Mouse (Mus musculus) CD4-positive helper T cell, adult 2 months (primary cell): ENCODE results near the gene Ntng1.

Experiments
- DNase-seq: peaks from one replicate; pipeline ENCODE4 v3.0.0-alpha.2; 2012; ENCODE audit warnings: low read depth, missing footprints, low spot score

Ntng1 gene

GRCm38 (mm10) chr3:110055433-110055832 is 88.4 kb downstream of the Ntng1 start:
- no peak for DNase-seq

GRCm38 (mm10) chr3:110054125-110054524 is 89.7 kb downstream of the Ntng1 start:
- no peak for DNase-seq

- DNase-seq = no peak
Measured at GRCm38 (mm10) chr3:110048152-110048551, 95.7 kb downstream of the Ntng1 start.

GRCm38 (mm10) chr3:110046750-110047149 is 97.1 kb downstream of the Ntng1 start:
- no peak for DNase-seq

- DNase-seq = no peak
Measured at GRCm38 (mm10) chr3:110044209-110044608, 99.6 kb downstream of the Ntng1 start.

GRCm38 (mm10) chr3:110043641-110044187 is 100.1 kb downstream of the Ntng1 start:
- no peak for DNase-seq

- DNase-seq = no peak
Measured at GRCm38 (mm10) chr3:110022783-110023599, 120.8 kb downstream of the Ntng1 start.

- DNase-seq = no peak
Measured at GRCm38 (mm10) chr3:110010870-110011626, 132.8 kb downstream of the Ntng1 start.

GRCm38 (mm10) chr3:110010441-110010840 is 133.4 kb downstream of the Ntng1 start:
- no peak for DNase-seq

- no peak for DNase-seq
Measured at GRCm38 (mm10) chr3:110000349-110000748, 143.5 kb downstream of the Ntng1 start.

- no peak for DNase-seq
Measured at GRCm38 (mm10) chr3:109995663-109996024, 148.2 kb downstream of the Ntng1 start.

GRCm38 (mm10) chr3:109994978-109995662 is 148.7 kb downstream of the Ntng1 start:
- DNase-seq = no peak

GRCm38 (mm10) chr3:109984086-109984485 is 159.7 kb downstream of the Ntng1 start:
- no peak for DNase-seq

- DNase-seq = no peak
Measured at GRCm38 (mm10) chr3:109977614-109978013, 166.2 kb downstream of the Ntng1 start.

- no peak for DNase-seq
Measured at GRCm38 (mm10) chr3:109975106-109975505, 168.7 kb downstream of the Ntng1 start.

GRCm38 (mm10) chr3:109971465-109971864 is 172.3 kb downstream of the Ntng1 start:
- DNase-seq = no peak

GRCm38 (mm10) chr3:109970181-109970580 is 173.6 kb downstream of the Ntng1 start:
- no peak for DNase-seq

- DNase-seq = no peak
Measured at GRCm38 (mm10) chr3:109962631-109963030, 181.2 kb downstream of the Ntng1 start.

- no peak for DNase-seq
Measured at GRCm38 (mm10) chr3:109942960-109943359, 200.9 kb downstream of the Ntng1 start.

- DNase-seq = no peak
Measured at GRCm38 (mm10) chr3:109937634-109938033, 206.2 kb downstream of the Ntng1 start.

- DNase-seq = no peak
Measured at GRCm38 (mm10) chr3:109936275-109936674, 207.5 kb downstream of the Ntng1 start.

- no peak for DNase-seq
Measured at GRCm38 (mm10) chr3:109932261-109932660, 211.6 kb downstream of the Ntng1 start.
